Mouse (Mus musculus) NIH3T3 (cell line): Measurements from ENCODE around the gene Bola1.
"Not testable (repeated sequence)": the region's sequence is repeated elsewhere in the genome, so short reads cannot be mapped to it uniquely, and the experiment has no call there.

ENCODE experiments used
- DNase-seq: peaks from one replicate; pipeline ENCODE4 v3.0.0-alpha.2; 2012; ENCODE audit warnings: low read depth

Gene Bola1

DNA sequence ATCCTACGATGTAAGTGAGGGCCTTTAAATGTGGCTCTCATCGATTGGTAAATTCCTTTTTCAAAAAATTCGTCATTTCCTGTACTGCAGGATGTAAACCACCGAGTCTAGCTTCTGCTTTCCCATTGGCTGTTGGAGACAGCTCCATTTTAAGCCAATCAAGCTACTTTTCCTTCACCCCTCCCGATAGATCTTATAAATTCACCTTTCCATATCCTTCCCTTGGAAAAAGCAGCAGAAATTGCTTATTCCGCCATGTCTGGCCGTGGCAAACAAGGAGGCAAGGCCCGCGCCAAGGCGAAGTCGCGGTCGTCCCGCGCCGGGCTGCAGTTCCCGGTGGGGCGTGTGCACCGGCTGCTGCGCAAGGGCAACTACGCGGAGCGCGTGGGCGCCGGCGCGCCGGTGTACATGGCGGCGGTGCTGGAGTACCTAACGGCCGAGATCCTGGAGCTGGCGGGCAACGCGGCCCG lies at the start of gene Bola1, which contains the start of gene Hist2h2ab:
Bola1 (minus strand) TSS at position 49 of the 470 bp plus-strand sequence.
Hist2h2ab (plus strand) TSS at position 205 of the 470 bp plus-strand sequence.
- DNase-seq = peak; percentile 86

DNA sequence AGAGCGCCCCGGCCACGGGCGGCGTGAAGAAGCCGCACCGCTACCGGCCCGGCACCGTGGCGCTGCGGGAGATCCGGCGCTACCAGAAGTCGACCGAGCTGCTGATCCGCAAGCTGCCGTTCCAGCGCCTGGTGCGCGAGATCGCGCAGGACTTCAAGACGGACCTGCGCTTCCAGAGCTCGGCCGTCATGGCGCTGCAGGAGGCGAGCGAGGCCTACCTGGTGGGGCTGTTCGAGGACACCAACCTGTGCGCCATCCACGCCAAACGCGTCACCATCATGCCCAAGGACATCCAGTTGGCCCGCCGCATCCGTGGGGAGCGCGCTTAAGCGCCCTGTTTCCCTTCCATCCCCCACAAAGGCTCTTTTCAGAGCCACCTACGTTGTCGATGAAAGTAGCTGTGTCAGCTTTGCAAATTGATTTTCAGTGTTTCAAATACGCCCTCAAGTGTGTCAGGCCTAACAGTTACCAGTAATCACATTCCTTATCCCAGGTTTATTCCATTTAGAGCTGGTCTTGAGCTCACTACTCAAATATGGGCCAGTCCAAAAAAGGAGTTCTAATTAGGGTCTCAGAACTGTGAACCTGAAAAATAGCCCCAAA lies 49.4 kb upstream of the Bola1 start:
- DNase-seq = not testable (repeated sequence)

DNA sequence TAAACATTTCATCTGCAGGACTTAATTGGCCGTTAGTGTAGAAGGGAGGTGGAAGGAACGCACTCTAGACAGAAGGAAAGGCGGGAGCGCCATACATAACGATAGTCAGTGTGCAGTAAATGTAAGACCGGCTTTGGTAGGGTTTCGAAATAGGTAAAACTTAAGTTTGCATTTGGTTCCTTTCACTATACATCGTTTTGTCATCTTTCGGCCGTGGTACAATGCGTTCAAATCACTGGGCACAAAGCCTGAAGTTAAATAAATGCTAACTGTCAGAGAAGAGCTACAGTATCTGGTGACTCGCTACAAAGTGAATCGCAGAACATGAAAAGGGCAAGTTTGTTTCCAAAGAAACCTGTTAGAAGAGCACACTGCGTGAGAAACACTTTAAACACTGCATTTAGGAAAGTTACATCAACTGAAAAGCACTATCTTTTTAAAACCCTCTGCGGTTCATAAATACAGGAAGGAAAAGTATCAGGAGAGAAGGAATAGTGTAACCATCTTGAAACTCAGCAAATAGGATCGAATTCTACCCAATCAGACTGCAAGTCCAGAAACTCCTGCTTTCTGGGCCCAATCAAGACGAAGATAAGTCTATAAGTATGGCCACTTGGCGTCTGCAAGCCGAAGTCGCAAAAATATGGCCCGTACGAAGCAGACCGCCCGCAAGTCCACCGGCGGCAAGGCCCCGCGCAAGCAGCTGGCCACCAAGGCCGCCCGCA lies 48.7 kb upstream of the Bola1 start, which contains the start of gene Hist2h3b:
Hist2h3b (plus strand) TSS at position 604 of the 725 bp plus-strand sequence.
- DNase-seq = peak; percentile 91

DNA sequence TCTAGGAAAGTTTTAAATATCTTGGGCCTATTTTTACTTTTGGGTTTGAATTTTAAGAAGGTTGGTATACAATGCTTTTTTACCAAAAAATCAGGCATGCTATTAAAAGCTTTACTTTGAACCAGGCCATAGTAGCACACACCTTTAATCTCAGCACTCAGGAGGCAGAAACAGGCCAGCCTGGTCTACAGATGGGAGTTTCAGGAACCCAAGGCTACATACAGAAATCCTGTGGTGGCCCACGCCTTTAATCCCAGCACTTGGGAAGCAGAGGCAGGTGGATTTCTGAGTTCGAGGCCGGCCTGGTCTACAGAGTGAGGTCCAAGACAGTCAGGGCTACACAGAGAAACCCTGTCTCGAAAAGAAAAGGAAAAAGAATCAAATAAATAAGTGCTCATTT lies 48.0 kb upstream of the Bola1 start:
- DNase-seq = no peak

- no peak for DNase-seq
These were observed 46.7 kb upstream of the Bola1 start for GRCm38 (mm10) chr3:96266132-96266710.

DNA sequence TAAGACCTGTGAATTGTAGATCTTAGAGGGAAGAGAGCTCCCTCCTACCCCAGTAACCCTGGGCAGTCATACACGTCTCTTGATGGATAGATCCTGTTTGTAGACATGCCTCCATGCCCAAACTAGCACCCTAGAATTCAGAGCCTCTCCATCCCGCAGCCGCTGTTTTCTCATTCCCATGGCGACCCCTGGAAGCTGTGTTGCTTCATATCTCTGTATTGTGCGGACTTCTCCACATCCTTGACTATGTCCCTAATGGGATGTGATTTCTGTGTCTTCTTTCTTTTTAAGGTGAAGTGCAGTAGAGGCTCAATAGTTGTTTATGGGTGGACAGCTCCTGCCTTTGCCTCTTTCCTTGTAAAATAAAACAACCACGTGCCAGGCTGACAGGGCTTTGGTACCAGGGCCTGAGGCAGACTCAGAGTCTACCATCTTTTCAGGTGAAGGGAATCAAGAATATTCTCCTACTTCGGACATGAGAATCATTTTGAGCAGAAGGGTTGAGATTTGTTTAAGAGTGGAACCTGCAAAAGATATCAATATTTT lies 45.0 kb upstream of the Bola1 start:
- peak; percentile 37 for DNase-seq

DNA sequence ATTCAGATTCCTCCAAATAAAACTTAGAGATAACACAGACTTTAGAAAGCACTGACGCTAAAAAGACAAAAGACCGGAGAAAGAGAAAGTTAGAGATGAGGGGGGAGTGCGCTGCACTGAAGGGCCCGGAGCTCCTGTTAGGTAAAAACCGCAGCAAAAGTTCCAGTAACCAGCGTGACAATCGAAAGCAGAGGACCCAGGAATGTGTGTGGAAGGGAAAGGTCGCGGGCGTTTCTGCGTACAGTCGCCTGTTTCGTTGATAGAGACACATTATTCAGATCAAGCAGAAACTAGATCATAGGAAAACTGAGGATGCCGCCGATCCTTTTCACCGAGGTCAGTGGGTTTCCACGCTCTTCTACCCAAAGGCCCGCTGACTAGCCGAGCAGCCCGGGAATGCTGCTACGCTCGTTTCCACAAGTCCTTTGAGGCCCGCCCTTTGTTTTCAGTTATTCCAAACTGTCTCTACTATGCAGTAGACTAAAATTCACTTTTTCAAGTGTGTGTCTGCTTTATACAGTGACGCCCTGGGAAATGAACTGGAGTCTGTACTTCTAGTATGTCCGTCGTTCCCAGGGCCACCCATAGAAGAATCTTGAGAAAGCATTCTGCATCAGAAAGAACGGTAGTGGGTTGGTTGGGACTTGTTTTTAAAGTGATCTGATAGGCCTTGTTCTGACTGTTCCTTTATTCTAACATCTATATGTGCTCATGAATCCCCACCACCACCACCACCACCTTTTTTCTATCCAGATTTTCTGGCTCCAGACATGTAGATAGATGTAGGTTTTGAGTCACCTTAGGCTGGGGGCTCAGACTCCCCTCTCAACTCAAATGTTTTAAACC lies 44.3 kb upstream of the Bola1 start:
- peak; percentile 65 for DNase-seq

DNA sequence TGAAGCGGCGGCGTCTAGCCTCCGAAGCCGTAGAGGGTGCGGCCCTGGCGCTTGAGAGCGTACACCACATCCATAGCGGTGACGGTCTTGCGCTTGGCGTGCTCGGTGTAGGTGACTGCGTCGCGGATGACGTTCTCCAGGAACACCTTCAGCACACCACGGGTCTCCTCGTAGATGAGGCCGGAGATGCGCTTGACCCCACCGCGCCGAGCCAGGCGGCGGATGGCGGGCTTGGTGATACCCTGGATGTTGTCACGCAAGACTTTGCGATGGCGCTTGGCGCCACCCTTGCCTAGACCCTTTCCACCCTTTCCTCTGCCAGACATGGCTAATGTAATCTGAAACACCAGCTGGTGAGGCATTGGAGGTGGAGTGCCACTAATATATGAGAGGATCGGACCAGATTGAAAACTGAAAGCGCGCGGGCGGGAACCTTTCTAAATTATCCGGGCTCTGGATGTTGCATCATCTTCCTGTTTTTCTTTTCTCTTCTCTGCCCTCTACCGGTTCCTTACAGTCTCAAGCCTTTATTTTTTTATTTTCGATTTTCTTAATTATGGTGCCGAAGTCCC lies 43.6 kb upstream of the Bola1 start, which contains the start of gene Hist2h4:
Hist2h4 (minus strand) TSS at position 333 of the 572 bp plus-strand sequence.
- DNase-seq = peak; percentile 97

DNA sequence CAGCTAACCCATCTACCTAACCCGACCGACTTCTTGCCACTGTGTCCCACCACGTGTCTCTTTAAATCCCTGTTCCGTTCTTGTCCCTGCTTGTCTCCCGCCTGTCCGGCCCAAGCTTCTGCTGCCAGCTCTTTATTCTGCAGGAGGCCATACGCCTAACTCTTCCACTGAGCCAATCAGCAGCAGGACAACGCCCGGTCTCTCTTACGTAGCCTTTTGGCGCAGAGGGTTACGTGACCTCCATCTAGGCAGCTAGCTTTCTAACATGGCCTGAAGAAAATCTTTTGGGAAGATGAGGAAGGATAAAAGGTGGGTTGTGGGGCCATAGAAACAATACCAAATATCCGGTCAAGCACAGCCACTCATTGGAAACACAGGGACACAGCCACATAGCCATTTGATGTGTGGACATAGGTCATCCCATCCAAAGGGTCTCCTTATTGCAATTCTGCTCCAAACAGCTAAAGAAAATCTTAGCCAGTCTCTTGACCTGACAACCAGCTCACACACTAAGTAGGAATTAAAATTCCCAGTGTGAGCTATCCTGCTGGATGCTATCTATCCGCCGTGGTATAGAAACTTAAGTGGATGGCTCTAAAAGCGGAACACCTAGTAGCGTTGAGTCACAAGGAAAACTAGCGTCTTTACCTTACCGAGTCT lies 42.8 kb upstream of the Bola1 start:
- peak; percentile 91 for DNase-seq

DNA sequence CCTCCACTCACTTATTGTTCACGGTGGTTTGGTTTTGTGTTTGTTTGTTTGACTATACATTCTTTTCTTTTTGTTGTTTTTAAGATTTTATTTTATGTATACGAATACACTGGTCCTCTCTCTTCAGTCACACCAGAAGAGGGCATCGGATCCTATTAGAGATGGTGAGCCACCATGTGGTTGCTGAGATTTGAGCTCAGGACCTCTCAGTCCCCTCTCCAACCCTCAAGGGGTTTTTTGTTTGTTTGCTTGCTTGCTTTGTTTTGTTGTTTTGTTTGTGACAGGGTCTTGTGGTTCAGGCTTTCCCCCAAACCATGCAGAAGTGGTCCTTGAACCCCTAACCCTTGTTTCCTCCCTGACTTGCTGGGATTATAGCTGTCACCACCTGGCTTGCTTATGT lies 42.1 kb upstream of the Bola1 start:
- peak; percentile 42 for DNase-seq

GRCm38 (mm10) chr3:96260220-96260619 lies 40.7 kb upstream of the Bola1 start:
- peak; percentile 61 for DNase-seq

DNA sequence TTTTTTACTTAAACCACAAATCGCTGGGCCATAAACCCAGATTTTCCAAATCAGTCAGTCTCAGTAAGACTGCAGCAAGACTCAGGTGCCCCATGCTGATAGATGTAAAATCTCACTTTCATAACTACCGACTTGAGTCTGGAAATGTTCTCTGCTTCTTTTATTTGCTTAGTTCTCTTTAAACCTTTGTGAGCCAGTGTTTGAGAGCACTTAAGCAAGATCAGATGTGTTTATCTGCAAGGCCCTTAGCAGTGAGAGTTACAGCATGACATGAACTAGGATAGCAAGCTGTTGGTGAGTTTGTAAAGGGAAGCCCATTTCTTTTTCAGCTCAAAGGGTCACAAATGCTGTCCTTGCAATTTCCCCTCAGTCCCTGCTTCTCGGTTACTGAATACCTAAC lies 37.7 kb upstream of the Bola1 start:
- no peak for DNase-seq

DNA sequence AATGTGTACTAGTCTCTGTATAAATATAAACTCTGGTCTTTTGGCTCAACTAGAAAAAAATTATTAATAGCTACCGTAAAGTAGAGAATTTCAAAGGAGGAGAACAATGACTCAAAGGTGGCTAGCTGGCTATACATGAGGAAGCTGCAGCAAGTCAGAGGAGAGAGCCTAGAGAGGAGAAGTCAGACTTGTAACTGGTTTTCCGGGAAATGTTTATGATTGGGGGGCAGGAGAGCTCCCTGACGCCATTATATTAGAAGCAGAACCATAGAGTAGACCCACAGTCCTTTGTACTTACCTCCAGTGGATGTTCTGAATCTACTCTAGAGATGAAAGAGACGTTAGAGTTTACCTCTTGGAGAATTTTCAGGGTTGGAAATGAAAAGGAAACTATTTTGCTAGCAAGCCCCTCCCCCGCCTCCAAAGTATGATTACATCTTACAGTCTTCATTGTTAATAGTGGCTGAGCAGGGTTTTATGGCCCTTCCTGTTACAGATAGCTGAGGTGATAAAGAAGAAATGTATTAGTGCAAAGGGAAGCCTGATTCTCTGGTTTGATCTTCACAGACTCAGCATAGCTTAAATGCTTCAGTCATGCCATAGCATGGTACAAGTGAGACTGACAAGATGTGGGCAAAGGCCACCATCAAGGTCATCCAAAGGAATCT lies 36.6 kb upstream of the Bola1 start:
- no peak for DNase-seq

GRCm38 (mm10) chr3:96254683-96255355 lies 35.3 kb upstream of the Bola1 start:
- DNase-seq = no peak

DNA sequence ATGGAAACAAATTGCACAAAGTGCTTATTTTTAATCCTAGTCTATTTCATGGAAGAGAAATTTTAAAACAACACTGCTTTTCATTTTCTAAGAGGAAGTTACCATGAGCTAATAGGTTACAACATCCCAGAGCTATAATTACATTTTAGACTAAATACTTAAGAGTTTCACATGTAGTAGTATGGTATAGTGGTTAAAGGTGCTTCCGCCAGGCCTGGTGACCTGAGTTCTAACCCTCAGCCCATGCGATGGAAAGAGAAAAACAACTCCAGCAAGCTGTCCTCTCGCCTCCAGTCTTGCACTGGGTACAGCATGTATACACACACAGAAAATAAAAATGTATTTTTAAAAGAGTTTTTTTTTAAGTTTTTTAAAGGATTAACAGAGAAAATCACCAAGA lies 32.3 kb upstream of the Bola1 start:
- no peak for DNase-seq

- no peak for DNase-seq
These were observed 31.4 kb upstream of the Bola1 start for GRCm38 (mm10) chr3:96250890-96251289.

- DNase-seq = no peak
These were observed 29.5 kb upstream of the Bola1 start for GRCm38 (mm10) chr3:96249034-96249345.

DNA sequence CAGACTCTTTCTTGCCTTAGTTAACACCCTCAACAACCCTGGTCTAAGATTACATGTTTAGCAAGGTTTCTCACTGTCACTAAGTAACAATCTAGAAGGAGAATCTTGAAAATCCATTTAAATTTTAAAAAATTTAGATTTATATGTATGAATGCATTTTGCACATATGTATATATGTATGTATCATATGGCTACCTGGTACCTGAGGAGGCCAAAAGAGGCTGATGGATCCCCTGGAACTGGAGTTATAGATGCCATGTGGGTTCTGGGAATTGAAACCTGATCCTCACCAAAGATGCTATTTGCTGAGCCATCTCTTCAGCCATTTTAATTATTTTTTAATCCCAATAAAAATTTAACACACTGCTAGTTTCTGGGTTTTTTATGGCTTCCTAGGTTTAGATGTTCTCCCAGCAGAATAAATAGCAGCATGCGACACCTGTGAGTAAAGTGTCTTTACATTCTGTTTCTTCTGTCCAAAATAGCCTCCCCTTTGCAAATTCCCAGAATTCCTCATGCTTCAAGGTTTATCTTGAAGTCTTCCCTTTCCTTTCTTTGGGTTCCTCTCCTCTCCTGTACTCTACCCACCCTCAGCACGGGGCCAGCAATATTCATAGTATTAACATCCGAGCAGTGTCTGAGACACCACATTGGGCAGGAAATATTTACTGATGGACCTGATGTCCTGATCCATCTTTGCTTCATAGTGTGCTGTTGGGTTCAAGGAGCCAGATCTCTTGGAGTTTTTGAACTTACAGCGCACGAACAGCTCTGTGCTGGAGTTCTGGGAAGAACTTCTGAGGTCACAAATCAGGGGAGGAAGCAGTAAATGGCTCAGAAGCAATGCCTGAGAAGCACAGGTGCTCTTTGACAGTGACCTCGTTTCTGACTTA lies 28.9 kb upstream of the Bola1 start:
- DNase-seq = no peak
